Mouse (Mus musculus) Muller cell, postnatal 12 days (primary cell): ENCODE measurements at regions not wholly inside any gene's neighbourhood (a gene's known extent, or its start where the extent isn't known, plus 50 kb on each side); places are given as distances from the start of the nearest gene placed in this dataset.

ENCODE experiments used
- DNase-seq: peaks from one replicate; pipeline ENCODE4 v3.0.0-alpha.2; 2015; ENCODE audit errors: inconsistent ontology term

- no peak for DNase-seq
Observed at GRCm38 (mm10) chr15:74461935-74462334, 174.2 kb downstream of the Mroh4 start.

- no peak for DNase-seq
Observed at GRCm38 (mm10) chr15:74459345-74459975, 176.7 kb downstream of the Mroh4 start.

GRCm38 (mm10) chr15:74458940-74459339 lies 177.2 kb downstream of the Mroh4 start:
- peak; percentile 27 for DNase-seq

GRCm38 (mm10) chr15:74457965-74458364 lies 178.2 kb downstream of the Mroh4 start:
- DNase-seq, result no peak

GRCm38 (mm10) chr15:74456675-74457040 lies 179.5 kb downstream of the Mroh4 start:
- DNase-seq, result no peak

GRCm38 (mm10) chr15:74455921-74456674 lies 180.1 kb downstream of the Mroh4 start:
- no peak for DNase-seq

GRCm38 (mm10) chr15:74454543-74454942 lies 181.6 kb downstream of the Mroh4 start:
- no peak for DNase-seq

- no peak for DNase-seq
Observed at GRCm38 (mm10) chr15:74453810-74454209, 182.3 kb downstream of the Mroh4 start.

- no peak for DNase-seq
Observed at GRCm38 (mm10) chr15:74452426-74452825, 183.7 kb downstream of the Mroh4 start.

GRCm38 (mm10) chr15:74441889-74442288 lies 194.3 kb downstream of the Mroh4 start:
- no peak for DNase-seq

- DNase-seq, result no peak
Observed at GRCm38 (mm10) chr15:74426989-74427388, 209.2 kb downstream of the Mroh4 start.

GRCm38 (mm10) chr15:74423001-74423400 lies 213.2 kb downstream of the Mroh4 start:
- peak; percentile 10 for DNase-seq

- no peak for DNase-seq
Observed at GRCm38 (mm10) chr15:74420550-74420949, 215.6 kb downstream of the Mroh4 start.

GRCm38 (mm10) chr15:74418635-74419034 lies 217.5 kb downstream of the Mroh4 start:
- DNase-seq, result no peak

GRCm38 (mm10) chr15:74413217-74413616 lies 222.9 kb downstream of the Mroh4 start:
- no peak for DNase-seq

GRCm38 (mm10) chr15:74412261-74412660 lies 223.9 kb downstream of the Mroh4 start:
- DNase-seq, result no peak

- DNase-seq, result no peak
Observed at GRCm38 (mm10) chr15:74411097-74411496, 225.1 kb downstream of the Mroh4 start.

- no peak for DNase-seq
Observed at GRCm38 (mm10) chr15:74404866-74405265, 231.3 kb downstream of the Mroh4 start.

- no peak for DNase-seq
Observed at GRCm38 (mm10) chr15:74401275-74401674, 234.9 kb downstream of the Mroh4 start.

GRCm38 (mm10) chr15:74396029-74396428 lies 240.1 kb downstream of the Mroh4 start:
- DNase-seq, result no peak

- no peak for DNase-seq
Observed at GRCm38 (mm10) chr15:74387533-74387932, 248.6 kb downstream of the Mroh4 start.

GRCm38 (mm10) chr15:74382556-74382955 lies 253.6 kb downstream of the Mroh4 start:
- peak; percentile 26 for DNase-seq

GRCm38 (mm10) chr15:74379366-74379765 lies 256.8 kb downstream of the Mroh4 start:
- DNase-seq, result no peak
